Mouse (Mus musculus) small intestine, adult 2 months (tissue): ENCODE data around the gene Kansl2.

ENCODE experiments used
- CTCF ChIP-seq: fragments of 200-500 bp; IDR thresholded peaks from 2 replicates; pipeline ENCODE4 v1.5.1; 2012; ENCODE audit warnings: low read depth, mild to moderate bottlenecking, control low read depth, inconsistent platforms, low read length, moderate library complexity, mixed read lengths; ENCODE audit not compliant: insufficient replicate concordance, insufficient read length; ENCODE audit errors: extremely low read depth
- POLR2A ChIP-seq: fragments of 200-500 bp; IDR thresholded peaks from 2 replicates; pipeline ENCODE4 v1.6.1; 2012; ENCODE audit warnings: low read depth, mild to moderate bottlenecking, control low read depth, inconsistent platforms, low read length, moderate library complexity

DNA sequence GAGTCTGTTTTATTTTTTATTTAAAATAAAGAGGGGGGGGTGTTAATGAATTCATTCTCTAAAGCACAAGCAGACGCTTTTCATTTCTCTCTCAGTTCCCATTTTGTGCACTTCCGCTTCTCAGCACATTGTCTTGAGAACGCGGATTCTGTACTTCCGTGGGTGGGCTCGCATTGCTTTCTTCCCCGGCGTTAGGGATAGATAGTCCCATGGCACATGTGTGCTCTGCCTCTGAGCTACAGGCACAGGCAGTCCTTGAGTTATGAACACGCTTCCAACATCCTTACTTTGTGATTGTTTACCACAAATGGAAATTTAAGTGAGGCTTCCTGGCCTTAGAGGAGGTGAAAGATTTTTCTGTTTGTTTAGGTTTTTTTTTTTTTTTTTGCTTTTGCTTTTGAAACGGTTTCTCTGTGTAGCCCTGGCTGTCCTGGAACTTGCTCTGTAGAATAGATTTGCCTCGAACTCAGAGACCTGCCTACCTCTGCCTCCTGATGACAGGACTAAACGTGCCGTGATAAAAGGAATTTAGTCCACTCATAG lies 22.6 kb downstream of the Kansl2 start:
- TF ChIP-seq CTCF: no peak
- TF ChIP-seq POLR2A: no peak
